Mouse (Mus musculus) layer of hippocampus, adult 9-10 months (tissue): ENCODE data around the gene Tdrd9.
A peak's percentile ranks its signal among the peaks of the same experiment; 100 is the strongest.
"Not testable (repeated sequence)": the region's sequence is repeated elsewhere in the genome, so short reads cannot be mapped to it uniquely, and the experiment has no call there.

Experiments
- DNase-seq: peaks from one replicate; pipeline ENCODE4 v3.0.0; 2022; ENCODE audit warnings: low spot score

Tdrd9 gene

DNA sequence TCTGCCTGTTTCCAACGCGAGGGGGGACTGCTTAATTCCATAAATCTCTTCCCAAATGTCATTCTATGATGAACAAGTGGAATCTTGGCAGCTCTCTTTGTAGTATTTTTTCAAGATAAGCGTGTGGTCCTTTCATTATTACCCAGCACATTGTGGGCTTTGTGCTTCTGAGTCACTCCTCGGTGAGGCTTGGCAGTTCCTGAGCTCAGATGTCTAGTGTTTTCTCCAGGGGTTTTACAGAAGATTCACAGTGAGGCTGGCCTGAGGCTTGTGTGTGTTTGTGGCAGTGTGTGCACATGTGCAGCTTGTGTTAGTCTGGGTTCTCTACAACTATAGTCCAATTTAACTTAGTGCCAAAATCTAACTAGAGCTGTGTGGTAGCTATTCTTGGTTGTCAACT lies 56.0 kb downstream of the Tdrd9 start:
- no peak for DNase-seq

GRCm38 (mm10) chr12:112033409-112033975 lies 62.1 kb downstream of the Tdrd9 start:
- no peak for DNase-seq

- DNase-seq: not testable (repeated sequence)
Measured at GRCm38 (mm10) chr12:112035341-112036100, 64.2 kb downstream of the Tdrd9 start.

DNA sequence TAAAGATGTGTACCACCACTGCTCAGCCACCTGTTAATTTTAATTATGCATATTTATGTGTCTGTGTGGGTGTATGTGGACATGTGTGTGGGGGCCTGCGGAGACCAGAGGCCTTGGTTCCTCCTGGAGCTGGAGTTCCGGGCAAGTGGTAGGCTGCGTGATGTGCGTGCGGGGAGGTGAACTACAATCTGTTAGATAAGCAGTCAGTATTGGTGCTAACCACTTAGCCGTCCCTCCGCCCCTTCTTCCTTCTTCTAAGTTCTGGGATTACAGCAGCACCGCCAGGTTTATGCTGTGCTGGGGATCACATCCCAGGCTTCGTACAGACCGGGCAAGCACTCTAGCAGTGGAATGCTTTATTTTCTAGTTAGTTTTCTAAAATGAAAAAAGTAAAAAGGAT lies 67.1 kb downstream of the Tdrd9 start:
- DNase-seq: no peak

- no peak for DNase-seq
Measured at GRCm38 (mm10) chr12:112039169-112039568, 67.8 kb downstream of the Tdrd9 start.

- no peak for DNase-seq
Measured at GRCm38 (mm10) chr12:112042681-112043080, 71.3 kb downstream of the Tdrd9 start.

DNA sequence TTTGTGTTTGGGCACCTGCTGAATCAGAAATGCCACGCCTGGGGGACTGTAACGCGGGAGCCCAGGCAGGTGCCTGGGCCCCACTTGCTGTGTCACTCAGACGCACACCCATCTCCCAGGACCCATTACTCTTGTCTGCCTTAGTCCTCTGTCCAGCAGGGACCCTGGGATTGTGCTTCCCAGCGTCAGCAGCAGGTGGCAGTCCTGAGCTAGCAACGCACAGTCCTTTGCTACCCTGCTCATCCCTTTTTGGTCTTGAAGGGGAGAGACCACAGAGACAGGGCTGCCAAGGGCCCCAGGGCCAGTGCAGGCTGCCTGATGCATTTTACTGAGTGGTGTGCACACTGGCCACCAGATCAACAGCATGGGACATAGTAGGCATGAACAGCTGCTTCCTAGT lies 106.3 kb downstream of the Tdrd9 start:
- peak; percentile 55 for DNase-seq

DNA sequence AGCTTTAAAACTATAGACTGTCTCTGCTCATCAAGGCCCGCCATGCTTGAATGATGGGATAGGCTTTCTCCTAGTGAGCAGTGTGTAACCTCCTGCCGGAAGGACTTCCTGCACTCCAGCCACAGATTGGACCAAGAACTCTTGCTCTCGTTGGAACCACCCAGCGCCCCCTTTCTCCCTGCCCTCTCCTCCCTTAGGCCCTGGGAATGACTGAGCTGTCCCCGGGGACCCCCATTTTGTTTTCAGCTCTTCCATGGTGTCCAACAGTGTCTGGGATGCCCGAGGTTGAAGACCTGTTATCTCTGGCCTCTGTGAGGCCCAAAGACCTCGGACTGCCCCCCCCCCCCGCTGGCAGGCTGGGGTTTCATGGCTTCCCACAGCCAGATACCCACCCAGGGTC lies 108.6 kb downstream of the Tdrd9 start:
- no peak for DNase-seq

GRCm38 (mm10) chr12:112080911-112081310 lies 109.6 kb downstream of the Tdrd9 start:
- DNase-seq: no peak

- no peak for DNase-seq
Measured at GRCm38 (mm10) chr12:112082241-112082640, 110.9 kb downstream of the Tdrd9 start.

DNA sequence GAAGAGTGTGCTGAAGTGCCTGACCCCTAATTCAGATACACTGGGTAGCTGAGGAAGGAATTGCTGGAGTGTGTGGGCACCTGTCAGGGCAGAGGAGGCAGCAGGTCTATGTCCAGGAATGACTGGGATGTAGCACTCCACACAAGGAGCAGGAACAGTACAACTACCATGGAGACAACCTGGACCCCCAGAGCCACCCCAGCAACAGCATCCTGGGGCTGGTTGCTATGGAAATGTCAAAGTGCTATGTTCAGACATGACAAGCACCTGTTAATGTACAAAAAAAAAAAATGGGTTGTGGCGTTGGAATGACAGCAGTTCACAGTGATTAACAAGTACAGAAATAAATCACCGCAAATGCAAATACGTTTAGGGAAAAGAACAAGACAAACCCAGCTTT lies 114.9 kb downstream of the Tdrd9 start:
- no peak for DNase-seq

- DNase-seq: no peak
Measured at GRCm38 (mm10) chr12:112086726-112087125, 115.4 kb downstream of the Tdrd9 start.

GRCm38 (mm10) chr12:112088609-112089324 lies 117.4 kb downstream of the Tdrd9 start:
- no peak for DNase-seq

DNA sequence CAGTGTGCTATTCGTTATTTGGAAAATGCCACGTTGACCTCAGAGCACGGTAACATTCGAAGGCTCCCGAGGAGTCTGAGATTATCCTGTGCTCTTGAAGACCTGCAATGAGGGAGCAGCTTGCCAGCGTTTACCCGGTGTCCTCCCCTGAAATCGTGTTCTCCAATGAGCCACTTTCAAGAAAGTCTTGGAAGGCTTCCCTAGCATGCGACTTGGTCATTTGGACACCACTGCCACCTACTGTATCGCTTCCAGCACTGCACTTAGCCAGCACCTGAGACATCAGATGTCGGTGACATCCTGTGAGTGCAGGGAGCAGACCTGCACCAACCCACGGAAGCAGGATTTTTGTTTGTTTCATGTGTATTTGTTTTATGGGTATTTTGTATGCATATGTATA lies 119.7 kb downstream of the Tdrd9 start:
- DNase-seq: peak; percentile 60

DNA sequence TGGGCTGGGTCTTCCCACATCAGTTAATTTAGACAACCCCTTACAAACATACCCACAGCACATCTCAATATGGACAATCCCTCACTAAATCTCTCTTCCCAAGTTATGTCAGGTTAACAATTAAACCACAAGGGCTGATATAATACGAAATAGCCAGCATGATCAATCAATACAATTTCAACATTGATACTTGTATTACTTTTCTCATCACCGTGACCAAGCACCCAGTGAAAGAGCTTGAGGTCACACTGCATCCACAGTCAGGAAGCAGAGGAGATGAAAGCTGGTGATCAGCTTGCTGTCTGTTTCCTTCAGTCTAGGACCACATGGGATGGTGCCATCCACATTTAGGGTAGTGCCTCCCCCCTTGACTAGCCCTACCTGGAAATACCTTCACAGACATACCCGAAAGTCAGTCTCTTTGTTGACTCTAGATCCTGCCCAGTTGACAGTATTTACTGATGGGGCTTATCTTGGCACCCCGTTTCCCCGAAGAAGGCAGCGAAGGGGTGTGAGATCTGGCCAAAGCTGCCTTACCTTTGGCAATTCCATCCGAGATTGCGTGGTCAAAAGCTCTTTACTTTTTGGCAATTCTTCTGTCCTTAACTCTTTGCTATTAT lies 123.0 kb downstream of the Tdrd9 start:
- DNase-seq: no peak

DNA sequence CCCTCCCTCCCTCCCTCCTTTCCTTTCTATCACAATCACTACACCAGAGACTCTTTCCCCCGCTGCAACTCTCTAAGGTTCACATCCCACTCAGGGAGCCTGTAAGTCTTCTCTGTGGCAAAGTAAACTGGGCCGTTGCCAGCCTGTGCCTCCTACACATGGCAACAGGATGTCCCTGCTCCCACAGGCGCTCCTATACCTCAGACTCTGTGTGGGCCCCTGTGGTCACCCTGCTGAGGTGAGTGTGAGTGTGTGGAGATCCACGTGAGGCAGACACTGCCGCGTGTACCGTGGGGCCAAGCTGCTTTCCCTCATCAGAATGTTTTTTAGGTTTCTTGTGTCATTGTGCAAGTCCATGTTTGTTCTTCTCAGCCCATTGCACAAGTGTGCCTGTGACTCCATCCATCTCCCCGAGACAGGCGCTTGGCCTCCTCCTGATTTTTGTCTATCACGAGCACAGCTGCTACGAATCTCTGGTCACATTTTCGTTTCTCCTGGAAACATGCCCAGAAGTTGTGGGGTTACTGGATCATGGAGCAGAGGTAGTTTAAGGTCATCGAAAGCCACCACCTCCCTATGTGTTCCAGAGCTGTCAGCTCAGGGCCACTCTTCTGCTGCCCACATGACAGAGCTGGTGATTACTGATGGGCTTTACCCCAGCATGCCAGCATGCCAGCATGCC lies 124.8 kb downstream of the Tdrd9 start:
- no peak for DNase-seq

- no peak for DNase-seq
Measured at GRCm38 (mm10) chr12:112096733-112097117, 125.4 kb downstream of the Tdrd9 start.

- DNase-seq: no peak
Measured at GRCm38 (mm10) chr12:112100106-112100505, 128.7 kb downstream of the Tdrd9 start.

DNA sequence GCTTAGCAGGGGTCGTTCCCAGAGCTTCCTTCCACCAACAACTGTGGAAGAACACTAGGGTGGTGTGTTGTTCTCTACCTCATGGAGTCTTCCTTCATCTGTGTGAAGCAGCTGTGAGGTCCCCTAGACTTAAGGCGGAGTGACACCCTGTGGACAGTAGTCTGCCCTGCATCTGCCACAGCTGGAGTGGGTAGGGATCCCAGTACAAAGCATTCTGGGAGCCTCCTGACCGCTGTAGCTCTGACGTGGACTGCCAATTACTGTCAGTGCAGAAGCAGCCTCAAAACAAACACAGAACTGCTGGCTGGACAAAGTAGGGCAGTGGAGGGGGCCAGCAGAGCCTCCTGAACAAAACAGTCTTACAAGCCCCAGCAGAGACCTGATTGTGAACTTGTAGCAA lies 129.7 kb downstream of the Tdrd9 start:
- no peak for DNase-seq

DNA sequence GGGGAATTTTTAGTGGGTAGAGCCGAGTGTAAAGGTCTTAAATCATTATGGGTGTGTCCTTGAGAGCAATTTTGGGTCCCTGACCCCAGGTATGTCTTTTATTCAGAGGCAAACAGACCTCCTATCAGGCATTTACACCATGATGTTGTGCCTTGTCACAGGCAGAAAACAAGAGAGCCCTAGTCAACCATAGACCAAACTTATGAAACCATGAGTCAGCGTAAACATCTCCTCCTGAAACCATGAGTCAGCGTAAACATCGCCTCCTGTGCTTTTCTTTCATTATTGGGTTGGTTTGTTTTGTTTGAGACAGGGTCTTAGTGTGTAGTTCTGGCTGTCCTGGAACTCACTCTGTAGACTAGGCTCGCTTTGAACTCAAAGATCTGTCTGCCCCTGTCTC lies 131.8 kb downstream of the Tdrd9 start:
- no peak for DNase-seq

GRCm38 (mm10) chr12:112104890-112105289 lies 133.5 kb downstream of the Tdrd9 start:
- DNase-seq: no peak

DNA sequence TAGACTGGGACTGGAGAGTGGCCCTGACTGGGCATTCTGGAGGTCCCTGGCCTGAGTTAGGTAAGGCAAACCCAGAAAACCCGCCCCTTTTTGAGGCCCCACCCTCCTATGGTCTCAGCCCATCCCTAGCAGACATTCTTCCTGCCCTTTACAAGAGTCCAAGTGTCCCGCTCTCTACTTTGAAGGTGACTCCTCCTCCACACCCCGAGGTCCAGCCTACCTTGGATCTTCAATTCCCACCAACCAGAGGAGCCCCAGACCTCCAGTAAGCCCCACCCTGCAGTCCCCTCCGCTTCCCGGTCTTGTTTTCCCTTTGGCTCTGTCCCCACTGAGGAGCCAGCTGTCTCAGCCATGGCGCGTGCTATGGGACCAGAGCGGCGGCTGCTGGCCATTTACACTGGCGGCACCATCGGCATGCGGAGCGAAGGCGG lies 135.2 kb downstream of the Tdrd9 start, which contains the start of gene Aspg:
Aspg (plus strand) TSS at position 139 of the 431 bp plus-strand sequence.
- DNase-seq: no peak
